Mouse (Mus musculus): ENCODE measurements at regions not wholly inside any gene's neighbourhood (a gene's known extent, or its start where the extent isn't known, plus 50 kb on each side); places are given as distances from the start of the nearest gene placed in this dataset.
"Not testable (repeated sequence)": the region's sequence is repeated elsewhere in the genome, so short reads cannot be mapped to it uniquely, and the experiment has no call there.

DNA sequence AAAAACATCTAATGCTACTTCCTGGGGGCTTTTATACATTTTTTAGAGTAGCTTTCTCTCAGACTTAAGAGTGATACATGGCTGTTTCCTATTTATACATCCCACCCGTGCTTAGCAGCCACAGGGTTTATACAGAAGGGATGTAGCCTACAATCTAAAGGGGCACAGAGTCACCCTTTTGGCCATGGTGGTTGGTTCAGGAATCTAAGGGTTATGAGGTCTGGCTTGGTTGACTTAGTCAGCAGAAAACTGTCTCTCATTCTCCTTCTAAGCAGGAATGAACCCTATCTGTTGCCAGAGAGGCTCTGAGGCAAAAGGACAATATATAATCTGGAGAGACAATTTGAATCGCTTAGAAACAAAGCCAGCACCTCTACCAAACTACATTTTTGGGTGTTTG lies 97.9 kb downstream of the Btg1 start:
- WGBS (ENCODE audit: missing documents): 88% methylated on average over 2 of the region's 2 CpGs
- H3K27ac ChIP-seq: no peak overlapping the region
- no peaks in the 10 kb centered on the region for H3K36me3 ChIP-seq (ENCODE audit: inconsistent target)
- no peak overlapping the region for H3K4me3 ChIP-seq (ENCODE audit: inconsistent target)
- H3K79me2 ChIP-seq (ENCODE audit: inconsistent target): no peaks in the 10 kb centered on the region

DNA sequence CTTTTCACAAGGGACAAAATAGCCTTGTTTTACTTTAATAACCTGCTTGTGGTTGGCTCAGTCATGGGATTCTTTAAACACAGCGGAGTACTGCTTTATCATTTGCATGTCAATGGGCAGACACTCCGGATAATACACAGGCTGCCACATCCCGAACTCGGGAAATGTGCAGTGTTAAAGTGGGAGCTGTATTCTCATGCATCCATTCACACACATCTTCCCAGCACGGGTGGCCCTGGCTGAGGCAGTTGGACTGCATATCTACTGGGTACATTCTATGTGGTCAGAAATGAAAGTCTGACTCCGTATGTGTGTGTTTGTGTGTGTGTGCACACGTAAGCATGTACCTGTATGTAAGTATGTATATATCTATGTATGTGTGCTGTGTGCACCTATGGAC lies 100.5 kb downstream of the Btg1 start:
- H3K27ac ChIP-seq: no peak overlapping the region
- no peaks in the 10 kb centered on the region for H3K36me3 ChIP-seq (ENCODE audit: inconsistent target)
- WGBS (ENCODE audit: missing documents): 90% methylated on average over 7 of the region's 7 CpGs
- no peaks in the 10 kb centered on the region for H3K79me2 ChIP-seq (ENCODE audit: inconsistent target)
- no peak overlapping the region for H3K4me3 ChIP-seq (ENCODE audit: inconsistent target)

DNA sequence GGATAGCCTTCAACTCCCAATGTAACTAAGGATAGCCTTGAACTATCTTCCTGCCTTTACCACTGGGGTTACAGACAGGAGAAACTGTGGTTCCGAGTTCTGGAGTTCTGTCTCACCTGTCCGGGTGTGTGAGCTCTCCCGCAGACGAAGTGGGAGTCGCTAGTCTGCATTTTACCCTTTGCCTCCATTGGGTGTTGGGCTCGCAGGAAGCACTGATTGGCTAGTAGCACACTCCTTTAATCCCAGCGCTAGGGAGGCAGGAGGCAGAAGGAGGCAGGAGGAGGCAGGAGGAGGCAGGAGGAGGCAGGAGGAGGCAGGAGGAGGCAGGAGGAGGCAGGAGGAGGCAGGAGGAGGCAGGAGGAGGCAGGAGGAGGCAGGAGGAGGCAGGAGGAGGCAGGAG lies 101.9 kb downstream of the Btg1 start:
- WGBS (ENCODE audit: missing documents): 93% methylated on average over 6 of the region's 7 CpGs

DNA sequence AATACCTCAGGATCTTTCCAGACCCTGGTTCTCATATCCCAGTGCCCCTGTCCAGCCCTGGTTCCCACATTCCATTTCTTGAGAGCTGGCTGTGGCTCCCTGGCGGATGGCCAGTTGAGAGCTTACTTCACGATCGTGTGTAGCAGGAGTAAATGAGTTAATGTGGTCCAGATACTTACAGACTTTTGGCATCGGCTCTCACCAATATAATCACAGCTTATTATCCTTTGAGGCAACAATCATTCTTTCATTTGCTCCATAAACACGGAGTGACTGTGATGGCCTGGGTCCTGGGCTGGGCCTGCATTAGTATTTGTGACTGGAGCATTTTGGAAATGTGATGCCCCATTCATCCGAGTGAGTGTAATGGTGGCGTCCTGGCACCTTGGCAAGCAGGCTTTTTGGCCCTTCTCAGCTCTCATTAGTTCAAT lies 103.5 kb downstream of the Btg1 start:
- Histone ChIP-seq H3K79me2 (ENCODE audit: inconsistent target) (no peaks in the 10 kb centered on the region), H3K36me3 (ENCODE audit: inconsistent target) (no peaks in the 10 kb centered on the region), H3K4me3 (ENCODE audit: inconsistent target) (no peak overlapping the region), H3K27ac (no peak overlapping the region)
- WGBS (ENCODE audit: missing documents): 94% methylated on average over 7 of the region's 7 CpGs

More for the DNA sequence above, 101.9 kb downstream of the Btg1 start:
- not testable (repeated sequence) for H3K36me3 ChIP-seq (ENCODE audit: inconsistent target); H3K79me2 ChIP-seq (ENCODE audit: inconsistent target); H3K27ac ChIP-seq; H3K4me3 ChIP-seq (ENCODE audit: inconsistent target)

DNA sequence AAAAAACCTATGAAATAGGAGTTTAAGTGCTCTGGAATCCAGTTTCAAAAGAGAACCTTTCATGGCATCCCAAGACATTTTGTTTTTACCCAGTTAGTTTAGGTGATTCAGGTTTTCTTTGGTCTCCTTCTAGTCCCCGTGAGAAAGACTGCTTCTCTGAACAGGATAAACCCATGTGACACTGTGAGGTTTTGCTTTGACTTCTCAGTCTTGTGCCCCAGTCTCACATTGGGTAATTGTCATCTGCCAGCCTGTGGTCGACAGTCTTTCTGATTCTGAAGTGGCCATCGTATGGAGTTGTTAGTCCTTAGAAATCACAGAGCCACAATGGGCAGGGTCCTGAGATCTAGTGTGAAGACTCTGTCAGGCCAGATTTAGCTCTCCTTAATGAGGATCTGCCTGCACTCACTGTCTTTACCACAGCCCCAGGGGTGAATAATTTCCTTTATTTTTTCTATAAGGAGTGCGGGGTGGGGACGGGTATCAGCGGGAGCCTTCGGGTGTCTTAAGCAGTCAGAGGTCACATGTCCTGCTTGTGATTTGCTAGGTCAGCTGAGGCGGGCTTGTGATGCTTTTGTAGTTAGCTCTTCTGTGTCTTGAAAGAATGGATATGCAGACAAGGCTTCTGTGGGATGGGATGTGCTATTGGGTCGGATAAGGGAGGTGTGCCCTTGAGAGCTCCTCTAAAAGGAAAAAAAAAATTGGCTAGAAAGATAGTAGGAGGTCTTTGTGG lies 104.3 kb downstream of the Btg1 start:
- no peaks in the 10 kb centered on the region for H3K36me3 ChIP-seq (ENCODE audit: inconsistent target)
- H3K27ac ChIP-seq: no peak overlapping the region
- 80% methylated on average over 9 of the region's 9 CpGs for WGBS (ENCODE audit: missing documents)
- no peak overlapping the region for H3K4me3 ChIP-seq (ENCODE audit: inconsistent target)
- no peaks in the 10 kb centered on the region for H3K79me2 ChIP-seq (ENCODE audit: inconsistent target)

- no peaks in the 10 kb centered on the region for H3K36me3 ChIP-seq (ENCODE audit: inconsistent target)
- H3K4me3 ChIP-seq (ENCODE audit: inconsistent target): no peak overlapping the region
- H3K79me2 ChIP-seq (ENCODE audit: inconsistent target): no peaks in the 10 kb centered on the region
- WGBS (ENCODE audit: missing documents): 57% methylated on average over 9 of the region's 9 CpGs
- H3K27ac ChIP-seq: no peak overlapping the region
Observed at GRCm38 (mm10) chr10:96722491-96722890, 105.7 kb downstream of the Btg1 start.

GRCm38 (mm10) chr10:96723071-96723470 lies 106.3 kb downstream of the Btg1 start:
- Histone ChIP-seq H3K27ac (no peak overlapping the region), H3K36me3 (ENCODE audit: inconsistent target) (no peaks in the 10 kb centered on the region), H3K4me3 (ENCODE audit: inconsistent target) (no peak overlapping the region), H3K79me2 (ENCODE audit: inconsistent target) (no peaks in the 10 kb centered on the region)
- WGBS (ENCODE audit: missing documents): 95% methylated on average over 6 of the region's 6 CpGs

DNA sequence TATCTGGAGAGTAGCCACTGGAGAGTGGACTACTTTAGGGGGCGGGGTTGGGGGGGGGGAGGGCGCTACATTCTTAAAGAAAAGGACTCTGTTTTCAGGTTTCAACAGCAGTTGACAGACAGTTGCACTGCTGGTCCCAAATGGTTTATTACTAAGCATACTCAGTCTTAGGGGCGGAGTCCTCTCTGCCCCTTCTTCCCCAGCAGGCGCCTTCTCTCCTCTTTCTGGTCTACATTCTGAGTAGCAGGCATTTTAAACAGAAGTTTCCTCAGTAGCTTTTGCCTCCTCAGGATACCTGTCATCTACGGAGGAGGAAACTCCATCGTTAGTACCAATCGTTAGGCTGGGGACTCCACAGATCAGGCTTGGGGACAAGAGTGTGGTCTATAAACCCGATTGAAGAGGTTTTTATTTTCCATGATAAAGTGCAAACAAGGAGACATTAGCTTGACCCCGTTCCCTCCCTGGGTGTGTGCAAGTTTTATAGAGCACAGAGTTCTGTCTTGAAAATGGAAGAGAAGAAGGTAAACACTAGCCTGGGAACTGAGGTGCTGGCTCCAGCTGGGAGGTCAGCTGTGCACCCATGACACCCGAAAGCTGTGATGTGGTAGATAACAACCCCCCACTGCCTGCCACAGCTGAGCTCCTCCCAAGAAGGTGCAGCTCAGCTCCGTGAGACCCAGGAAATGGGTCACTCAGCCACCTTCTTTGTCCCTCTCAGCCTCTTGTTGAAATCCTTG lies 107.8 kb downstream of the Btg1 start:
- Histone ChIP-seq H3K79me2 (ENCODE audit: inconsistent target) (no peaks in the 10 kb centered on the region), H3K36me3 (ENCODE audit: inconsistent target) (no peaks in the 10 kb centered on the region), H3K4me3 (ENCODE audit: inconsistent target) (no peak overlapping the region), H3K27ac (no peak overlapping the region)
- 73% methylated on average over 11 of the region's 11 CpGs for WGBS (ENCODE audit: missing documents)

- Histone ChIP-seq H3K27ac (no peak overlapping the region), H3K36me3 (ENCODE audit: inconsistent target) (no peaks in the 10 kb centered on the region), H3K4me3 (ENCODE audit: inconsistent target) (no peak overlapping the region), H3K79me2 (ENCODE audit: inconsistent target) (no peaks in the 10 kb centered on the region)
- 94% methylated on average over 11 of the region's 12 CpGs for WGBS (ENCODE audit: missing documents)
Observed at GRCm38 (mm10) chr10:96726801-96727780, 110.3 kb downstream of the Btg1 start.

DNA sequence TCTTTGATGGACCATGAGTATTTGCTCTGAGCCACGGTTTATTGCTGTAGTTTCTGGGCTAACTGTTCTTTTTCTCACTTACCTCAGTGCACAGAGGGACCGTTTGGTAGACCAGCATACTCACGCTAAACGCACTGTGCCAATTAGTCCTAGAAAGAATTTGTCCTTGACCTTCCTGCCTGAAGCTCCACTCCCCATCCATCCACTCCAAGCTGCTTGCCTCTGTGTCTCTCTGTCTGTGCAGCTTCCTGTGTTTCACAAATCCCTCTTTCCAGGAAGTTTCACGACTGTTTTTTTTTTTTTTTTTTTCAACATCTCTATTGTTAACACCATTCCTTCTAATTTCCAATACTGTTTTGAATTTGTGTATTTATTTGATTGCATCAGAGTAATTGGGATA lies 116.8 kb downstream of the Btg1 start:
- WGBS (ENCODE audit: missing documents): 84% methylated on average over 5 of the region's 5 CpGs
- no peak overlapping the region for H3K4me3 ChIP-seq (ENCODE audit: inconsistent target)
- no peak overlapping the region for H3K27ac ChIP-seq
- no peaks in the 10 kb centered on the region for H3K36me3 ChIP-seq (ENCODE audit: inconsistent target)
- H3K79me2 ChIP-seq (ENCODE audit: inconsistent target): no peaks in the 10 kb centered on the region

DNA sequence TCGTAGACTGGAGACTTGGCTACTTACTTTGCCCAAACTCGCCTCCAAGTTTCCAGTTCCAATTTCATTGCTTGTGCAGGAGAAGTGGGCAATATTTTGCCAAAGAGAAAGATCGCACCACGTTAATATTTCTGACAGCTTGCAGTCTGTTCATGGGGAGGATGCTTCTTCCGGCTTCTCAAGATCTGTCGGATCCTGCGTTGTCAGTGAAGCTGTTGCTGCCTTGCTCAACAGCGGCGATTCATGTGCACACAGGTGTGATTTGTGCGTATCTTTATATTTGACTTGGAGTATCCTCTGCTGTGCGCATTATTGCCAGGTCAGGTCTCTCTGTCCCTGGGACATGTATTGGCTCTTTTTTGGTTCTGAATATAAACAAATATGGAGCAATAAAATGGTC lies 118.3 kb downstream of the Btg1 start:
- Histone ChIP-seq H3K4me3 (ENCODE audit: inconsistent target) (no peak overlapping the region), H3K79me2 (ENCODE audit: inconsistent target) (no peaks in the 10 kb centered on the region), H3K36me3 (ENCODE audit: inconsistent target) (no peaks in the 10 kb centered on the region), H3K27ac (no peak overlapping the region)
- WGBS (ENCODE audit: missing documents): 96% methylated on average over 11 of the region's 11 CpGs

- H3K79me2 ChIP-seq (ENCODE audit: inconsistent target): no peaks in the 10 kb centered on the region
- WGBS (ENCODE audit: missing documents): 91% methylated on average over 4 of the region's 4 CpGs
- no peaks in the 10 kb centered on the region for H3K36me3 ChIP-seq (ENCODE audit: inconsistent target)
- no peak overlapping the region for H3K27ac ChIP-seq
- no peak overlapping the region for H3K4me3 ChIP-seq (ENCODE audit: inconsistent target)
Observed at GRCm38 (mm10) chr10:96735885-96736628, 119.3 kb downstream of the Btg1 start.

- H3K79me2 ChIP-seq (ENCODE audit: inconsistent target): no peaks in the 10 kb centered on the region
- H3K36me3 ChIP-seq (ENCODE audit: inconsistent target): no peaks in the 10 kb centered on the region
- H3K4me3 ChIP-seq (ENCODE audit: inconsistent target): no peak overlapping the region
- WGBS (ENCODE audit: missing documents): 76% methylated on average over 6 of the region's 6 CpGs
- no peak overlapping the region for H3K27ac ChIP-seq
Observed at GRCm38 (mm10) chr10:96737972-96738371, 121.2 kb downstream of the Btg1 start.

GRCm38 (mm10) chr10:96738606-96739005 lies 121.8 kb downstream of the Btg1 start:
- no peaks in the 10 kb centered on the region for H3K79me2 ChIP-seq (ENCODE audit: inconsistent target)
- no peak overlapping the region for H3K27ac ChIP-seq
- no peaks in the 10 kb centered on the region for H3K36me3 ChIP-seq (ENCODE audit: inconsistent target)
- WGBS (ENCODE audit: missing documents): 88% methylated on average over 5 of the region's 5 CpGs
- no peak overlapping the region for H3K4me3 ChIP-seq (ENCODE audit: inconsistent target)

Data from macrophage (primary cell).